Mouse (Mus musculus) kidney, embryonic 14.5 days (tissue): Measurements from ENCODE around the gene Wbp11. TPM values are rescaled to one million over a fixed set of nuclear protein-coding genes. Genes with fewer than 3 reads are reported as not detected.

Experiments used
- ATAC-seq: fragments of 200-750 bp; cut with Nextera tagmentation; 2 replicates; pipeline ENCODE4 v1.8.0; 2017; ENCODE audit warnings: moderate number of reproducible peaks, mild to moderate bottlenecking, moderate TSS enrichment, moderate library complexity; ENCODE audit not compliant: low FRiP score, low TSS enrichment
- H3K27ac ChIP-seq: fragments of 300-500 bp; sonication (generic); 2 replicates; pipeline ENCODE4 v1.5.1; 2014; ENCODE audit warnings: low read depth, mild to moderate bottlenecking, low read length, moderate library complexity, mixed read lengths
- H3K27me3 ChIP-seq: fragments of 300-500 bp; sonication (generic); 2 replicates; pipeline ENCODE4 v1.6.1; 2014; ENCODE audit warnings: mild to moderate bottlenecking, low read length; ENCODE audit not compliant: control insufficient read depth, insufficient read depth
- H3K36me3 ChIP-seq: fragments of 300-500 bp; sonication (generic); 2 replicates; pipeline ENCODE4 v1.6.1; 2014; ENCODE audit warnings: low read length, mixed read lengths; ENCODE audit not compliant: control insufficient read depth, insufficient read depth
- H3K4me1 ChIP-seq: fragments of 300-500 bp; sonication (generic); 2 replicates; pipeline ENCODE4 v1.6.1; 2014; ENCODE audit warnings: low read length, mixed read lengths; ENCODE audit not compliant: control insufficient read depth, insufficient read depth
- H3K4me2 ChIP-seq: fragments of 300-500 bp; sonication (generic); replicated peaks from 2 replicates; pipeline ENCODE4 v1.6.1; 2014; ENCODE audit warnings: low read depth, mild to moderate bottlenecking, low read length
- H3K4me3 ChIP-seq: fragments of 300-500 bp; sonication (generic); 2 replicates; pipeline ENCODE4 v1.5.1; 2014; ENCODE audit warnings: mild to moderate bottlenecking, low read length
- H3K9ac ChIP-seq: fragments of 300-500 bp; sonication (generic); 2 replicates; pipeline ENCODE4 v1.6.1; 2014; ENCODE audit warnings: low read depth, mild to moderate bottlenecking, low read length, moderate library complexity
- H3K9me3 ChIP-seq: fragments of 300-500 bp; sonication (generic); 2 replicates; pipeline ENCODE4 v1.6.1; 2016; ENCODE audit warnings: low read length; ENCODE audit not compliant: control insufficient read depth
- whole genome bisulfite sequencing: fragments of 180-500 bp; shearing (Covaris S2); extraction: QIAGEN DNeasy Blood & Tissue Kit; methylation state at CpG from one replicate; pipeline ENCODE4 v1.1.7; 2014; 5-methylcytosine and 5-hydroxymethylcytosine counted together
- polyA plus RNA-seq: library from polyadenylated mRNA; unstranded; fragments of >200 nt; fragmentation: Nextera tagmentation; extraction: Ambion mirVana; gene quantifications from 2 replicates; pipeline ENCODE4 v1.2.1, GENCODE M21; 2014

Gene Wbp11
- polyA plus RNA-seq: 91.5 and 136 TPM in 2 replicates

GRCm38 (mm10) chr6:136827881-136828561 is at the start of gene Wbp11:
Gene Wbp11 (minus strand): TSS chr6:136828233.
- under 1% methylated on average over 45 of the region's 45 CpGs for WGBS
- Histone ChIP-seq H3K4me2 (peak within 1 kb of the TSS; percentile 63), H3K9me3 (no peaks in the 10 kb centered on the region), H3K27ac (peak within 1 kb of the TSS; percentile 86), H3K4me3 (peak within 1 kb of the TSS; percentile 100), H3K9ac (peak within 1 kb of the TSS; percentile 99), H3K4me1 (0 out of 2 replicates have a peak, but pooled peaks cover 3% of the 10 kb centered on the region), H3K27me3 (no peaks in the 10 kb centered on the region), H3K36me3 (peaks cover 24% of the 10 kb centered on the region)
- ATAC-seq: peak; percentile 100

GRCm38 (mm10) chr6:136875670-136876069 is 47.6 kb upstream of the Wbp11 start, which contains the start of gene Mgp:
Gene Mgp (minus strand): TSS chr6:136875823.
- H3K27ac ChIP-seq: peak within 1 kb of the TSS; percentile 26; the same call in 1 of the 2 replicates
- no peaks in the 10 kb centered on the region; the same call in 1 of the 2 replicates for H3K4me1 ChIP-seq
- peak within 1 kb of the TSS; percentile 32 for H3K4me2 ChIP-seq
- no peaks in the 10 kb centered on the region for H3K36me3 ChIP-seq
- ATAC-seq: peak; percentile 95
- H3K9ac ChIP-seq: peak within 1 kb of the TSS; percentile 40; the same call in 1 of the 2 replicates
- no peaks in the 10 kb centered on the region for H3K27me3 ChIP-seq
- no peaks in the 10 kb centered on the region; the same call in 1 of the 2 replicates for H3K9me3 ChIP-seq
- peak within 1 kb of the TSS; percentile 33 for H3K4me3 ChIP-seq
- 13% methylated on average over 9 of the region's 9 CpGs for WGBS

- no peaks in the 10 kb centered on the region for H3K36me3 ChIP-seq
- H3K4me1 ChIP-seq: no peaks in the 10 kb centered on the region; the same call in 1 of the 2 replicates
- ATAC-seq: no peak
- H3K9me3 ChIP-seq: no peaks in the 10 kb centered on the region
- 57% methylated on average over 8 of the region's 8 CpGs for WGBS
- H3K27me3 ChIP-seq: no peaks in the 10 kb centered on the region
- H3K4me2 ChIP-seq: no peak overlapping the region; the same call in 1 of the 2 replicates
- peak overlapping the region; percentile 35; the same call in 1 of the 2 replicates for H3K9ac ChIP-seq
- peak overlapping the region; percentile 9; the same call in 1 of the 2 replicates for H3K4me3 ChIP-seq
- H3K27ac ChIP-seq: no peak overlapping the region
Measured at GRCm38 (mm10) chr6:136874599-136874998, 46.6 kb upstream of the Wbp11 start.

- Histone ChIP-seq H3K36me3 (no peaks in the 10 kb centered on the region), H3K4me3 (no peak overlapping the region), H3K4me2 (no peak overlapping the region), H3K27me3 (no peaks in the 10 kb centered on the region), H3K27ac (no peak overlapping the region), H3K9me3 (no peaks in the 10 kb centered on the region), H3K4me1 (no peaks in the 10 kb centered on the region), H3K9ac (no peak overlapping the region)
- 73% methylated on average over 5 of the region's 5 CpGs for WGBS
- ATAC-seq: no peak
Measured at GRCm38 (mm10) chr6:136868921-136869320, 40.9 kb upstream of the Wbp11 start.

GRCm38 (mm10) chr6:136866150-136866549 is 38.1 kb upstream of the Wbp11 start:
- Histone ChIP-seq H3K9ac (no peak overlapping the region), H3K4me1 (no peaks in the 10 kb centered on the region), H3K9me3 (no peaks in the 10 kb centered on the region), H3K27me3 (no peaks in the 10 kb centered on the region), H3K4me3 (no peak overlapping the region), H3K36me3 (no peaks in the 10 kb centered on the region), H3K27ac (no peak overlapping the region), H3K4me2 (no peak overlapping the region)
- ATAC-seq: no peak
- WGBS: 76% methylated on average over 4 of the region's 4 CpGs

GRCm38 (mm10) chr6:136865360-136865759 is 37.3 kb upstream of the Wbp11 start:
- Histone ChIP-seq H3K9me3 (no peaks in the 10 kb centered on the region), H3K4me2 (no peak overlapping the region), H3K4me1 (no peaks in the 10 kb centered on the region), H3K4me3 (no peak overlapping the region), H3K36me3 (no peaks in the 10 kb centered on the region), H3K27me3 (no peaks in the 10 kb centered on the region), H3K9ac (no peak overlapping the region), H3K27ac (no peak overlapping the region)
- WGBS: 92% methylated on average over 5 of the region's 5 CpGs
- no peak for ATAC-seq

GRCm38 (mm10) chr6:136861020-136861419 is 33.0 kb upstream of the Wbp11 start:
- H3K4me1 ChIP-seq: peaks cover 3% of the 10 kb centered on the region
- no peak overlapping the region for H3K27ac ChIP-seq
- WGBS: 43% methylated on average over 9 of the region's 9 CpGs
- no peak overlapping the region for H3K4me3 ChIP-seq
- no peaks in the 10 kb centered on the region for H3K9me3 ChIP-seq
- no peak overlapping the region for H3K4me2 ChIP-seq
- no peak overlapping the region for H3K9ac ChIP-seq
- H3K27me3 ChIP-seq: no peaks in the 10 kb centered on the region
- ATAC-seq: peak; percentile 22; the same call in 1 of the 2 replicates
- H3K36me3 ChIP-seq: no peaks in the 10 kb centered on the region

- WGBS: 59% methylated on average over 8 of the region's 8 CpGs
- H3K27me3 ChIP-seq: no peaks in the 10 kb centered on the region
- H3K4me1 ChIP-seq: peaks cover 3% of the 10 kb centered on the region
- no peak overlapping the region for H3K9ac ChIP-seq
- no peaks in the 10 kb centered on the region for H3K36me3 ChIP-seq
- ATAC-seq: no peak
- H3K9me3 ChIP-seq: no peaks in the 10 kb centered on the region
- no peak overlapping the region for H3K4me2 ChIP-seq
- H3K4me3 ChIP-seq: no peak overlapping the region
- peak overlapping the region; percentile 67; the same call in 1 of the 2 replicates for H3K27ac ChIP-seq
Measured at GRCm38 (mm10) chr6:136858420-136858819, 30.4 kb upstream of the Wbp11 start.

- Histone ChIP-seq H3K27ac (peak overlapping the region; percentile 67), H3K4me3 (no peak overlapping the region), H3K9me3 (no peaks in the 10 kb centered on the region), H3K9ac (no peak overlapping the region), H3K36me3 (no peaks in the 10 kb centered on the region), H3K4me2 (no peak overlapping the region; the same call in 1 of the 2 replicates), H3K4me1 (peaks cover 3% of the 10 kb centered on the region), H3K27me3 (no peaks in the 10 kb centered on the region)
- 29% methylated on average over 11 of the region's 11 CpGs for WGBS
- ATAC-seq: no peak; the same call in 1 of the 2 replicates
Measured at GRCm38 (mm10) chr6:136857873-136858260, 29.8 kb upstream of the Wbp11 start.
